Mouse (Mus musculus) CH12.LX (cell line): ENCODE data around the gene Ier3. TPM values are rescaled to one million over a fixed set of nuclear protein-coding genes. Genes with fewer than 3 reads are reported as not detected.

ENCODE experiments used
- DNase-seq: peaks from one replicate; pipeline ENCODE4 v3.0.0-alpha.2; 2013; ENCODE audit errors: extremely low read depth
- H3K27ac ChIP-seq: 2 replicates; pipeline ENCODE4 v1.5.1; 2012; ENCODE audit warnings: low read depth, mild to moderate bottlenecking, control low read depth, moderate library complexity; ENCODE audit not compliant: insufficient read depth
- H3K27me3 ChIP-seq: replicated peaks from 2 replicates; pipeline ENCODE3; 2012; ENCODE audit warnings: inconsistent platforms
- H3K36me3 ChIP-seq, 2 experiments: replicated peaks in 1 of 2; 2 replicates each; pipeline versions ENCODE3 to v1.6.1; 2012; ENCODE audit warnings: inconsistent platforms in 1 of 2, low read length in 1 of 2, mild to moderate bottlenecking in 1 of 2, mixed read lengths in 1 of 2, moderate library complexity in 1 of 2; ENCODE audit not compliant: control insufficient read depth in 1 of 2, insufficient read depth in 1 of 2
- H3K4me1 ChIP-seq, 2 experiments: 2 replicates each; pipeline ENCODE4 v1.6.1; 2012; ENCODE audit warnings: inconsistent platforms in 1 of 2, moderate library complexity in 1 of 2; ENCODE audit not compliant: insufficient read depth in 2 of 2, control insufficient read depth in 1 of 2
- H3K4me2 ChIP-seq: 2 replicates; pipeline ENCODE4 v1.6.1; 2012; ENCODE audit warnings: low read depth, mild to moderate bottlenecking, control low read depth; ENCODE audit not compliant: poor library complexity, insufficient read depth, severe bottlenecking
- H3K4me3 ChIP-seq, 3 experiments: fragments of 150-350 bp in 1 of 3; sonication (generic) in 1 of 3; replicated peaks in 1 of 3; 2 replicates each; pipeline versions ENCODE3 to v1.5.1; 2011 to 2012; ENCODE audit warnings: low read depth in 2 of 3, low read length in 2 of 3, mild to moderate bottlenecking in 2 of 3, moderate library complexity in 2 of 3, control low read depth in 1 of 3, improper control_type of control experiment in 1 of 3, inconsistent platforms in 1 of 3, mixed read lengths in 1 of 3; ENCODE audit not compliant: poor library complexity in 1 of 3
- H3K79me2 ChIP-seq: replicated peaks from 2 replicates; pipeline ENCODE4 v1.6.1; 2012; ENCODE audit warnings: mild to moderate bottlenecking, moderate library complexity; ENCODE audit not compliant: control insufficient read depth, poor library complexity, insufficient read depth, severe bottlenecking; ENCODE audit errors: extremely low read depth
- H3K9ac ChIP-seq: 2 replicates; pipeline ENCODE4 v1.6.1; 2012; ENCODE audit warnings: low read depth, mild to moderate bottlenecking, control low read depth, moderate library complexity; ENCODE audit not compliant: insufficient read depth
- H3K9me3 ChIP-seq: replicated peaks from 2 replicates; pipeline ENCODE3; 2012; ENCODE audit warnings: low read length, inconsistent platforms, mixed read lengths
- CHD1 ChIP-seq: IDR thresholded peaks from 2 replicates; pipeline ENCODE4 v1.6.1; 2012; ENCODE audit warnings: low read depth, low read length, improper control_type of control experiment, inconsistent platforms
- CTCF ChIP-seq, 2 experiments: IDR thresholded peaks in 1 of 2; conservative IDR thresholded peaks in 1 of 2; 2 replicates each; pipeline ENCODE4 v1.5.1; 2011 to 2012; ENCODE audit warnings: low read depth in 2 of 2, low read length in 2 of 2, improper control_type of control experiment in 1 of 2, inconsistent platforms in 1 of 2, mild to moderate bottlenecking in 1 of 2, moderate library complexity in 1 of 2
- ELF1 ChIP-seq: IDR thresholded peaks from 2 replicates; pipeline ENCODE4 v1.6.1; 2014; ENCODE audit warnings: low read depth, mild to moderate bottlenecking, inconsistent platforms, low read length, improper control_type of control experiment
- EP300 ChIP-seq: IDR thresholded peaks from 2 replicates; pipeline ENCODE4 v1.6.1; 2011; ENCODE audit warnings: low read length, improper control_type of control experiment
- GABPA ChIP-seq: IDR thresholded peaks from 2 replicates; pipeline ENCODE4 v1.6.1; 2012; ENCODE audit warnings: low read depth, low read length, improper control_type of control experiment, inconsistent platforms; ENCODE audit not compliant: insufficient replicate concordance
- HCFC1 ChIP-seq: IDR thresholded peaks from 2 replicates; pipeline ENCODE4 v1.6.1; 2012; ENCODE audit warnings: low read depth, mild to moderate bottlenecking, inconsistent platforms, low read length, improper control_type of control experiment
- JUN ChIP-seq: IDR thresholded peaks from 2 replicates; pipeline ENCODE4 v1.6.1; 2011; ENCODE audit warnings: low read depth, mild to moderate bottlenecking, low read length, improper control_type of control experiment, moderate library complexity; ENCODE audit not compliant: insufficient read depth
- KAT2A ChIP-seq: IDR thresholded peaks from 2 replicates; pipeline ENCODE4 v1.6.1; 2012; ENCODE audit warnings: low read length, improper control_type of control experiment, inconsistent platforms; ENCODE audit not compliant: insufficient replicate concordance
- MYC ChIP-seq: IDR thresholded peaks from 2 replicates; pipeline ENCODE4 v1.6.1; 2011; ENCODE audit warnings: low read depth, mild to moderate bottlenecking, improper control_type of control experiment, low read length
- NELFE ChIP-seq: IDR thresholded peaks from 2 replicates; pipeline ENCODE4 v1.6.1; 2011; ENCODE audit warnings: low read depth, low read length, improper control_type of control experiment
- PAX5 ChIP-seq: IDR thresholded peaks from 2 replicates; pipeline ENCODE4 v1.6.1; 2012; ENCODE audit warnings: low read length, inconsistent platforms, mixed read lengths
- RAD21 ChIP-seq: IDR thresholded peaks from 2 replicates; pipeline ENCODE4 v1.6.1; 2011; ENCODE audit warnings: low read depth, mild to moderate bottlenecking, low read length, improper control_type of control experiment, moderate library complexity
- SIN3A ChIP-seq: IDR thresholded peaks from 2 replicates; pipeline ENCODE4 v1.6.1; 2012; ENCODE audit warnings: low read length, improper control_type of control experiment, inconsistent platforms
- SMC3 ChIP-seq: IDR thresholded peaks from 2 replicates; pipeline ENCODE4 v1.6.1; 2011; ENCODE audit warnings: low read depth, low read length, improper control_type of control experiment
- TBP ChIP-seq: conservative IDR thresholded peaks from 2 replicates; pipeline ENCODE4 v1.6.1; 2011; ENCODE audit warnings: low read depth, low read length, improper control_type of control experiment
- UBTF ChIP-seq: IDR thresholded peaks from 2 replicates; pipeline ENCODE4 v1.6.1; 2012; ENCODE audit warnings: low read depth, mild to moderate bottlenecking, inconsistent platforms, low read length, improper control_type of control experiment, moderate library complexity
- USF1 ChIP-seq: IDR thresholded peaks from 2 replicates; pipeline ENCODE4 v1.6.1; 2014; ENCODE audit warnings: low read depth, mild to moderate bottlenecking, inconsistent platforms, low read length, improper control_type of control experiment
- ZC3H11A ChIP-seq: IDR thresholded peaks from 2 replicates; pipeline ENCODE4 v1.6.1; 2012; ENCODE audit warnings: low read depth, mild to moderate bottlenecking, inconsistent platforms, low read length, improper control_type of control experiment
- ZNF384 ChIP-seq: IDR thresholded peaks from 2 replicates; pipeline ENCODE4 v1.6.1; 2012; ENCODE audit warnings: low read depth, low read length, improper control_type of control experiment, inconsistent platforms
- dilution Hi-C: fragments of 300-500 bp; cut with MboI; formaldehyde crosslinking; loops from 2 replicates; pipeline ENCODE4 v1.14.3; 2020; ENCODE audit warnings: low sequenced_read_pairs; ENCODE audit not compliant: extremely low pct_unique_long_range_greater_than_20kb, extremely low pct_ligation_motif_present
- in situ Hi-C: fragments of 300-500 bp; cut with MboI; formaldehyde crosslinking; loops from 3 replicates; pipeline ENCODE4 v1.14.3; 2019; ENCODE audit warnings: low sequenced_read_pairs, low pct_ligation_motif_present, low pct_unique_long_range_greater_than_20kb, mixed read lengths
- polyA plus RNA-seq: library from polyadenylated mRNA; unstranded; fragments of >175 nt; gene quantifications from 2 replicates; pipeline ENCODE4 v1.2.1, GENCODE M21; 2012; ENCODE audit warnings: low read depth; ENCODE audit not compliant: insufficient read length
- total RNA-seq, 2 experiments: library from RNA; depleted of rRNA; stranded (reverse); fragments of 300-350 nt in 1 of 2; fragments of >200 nt in 1 of 2; gene quantifications; 2 replicates each; pipeline ENCODE4 v1.2.3; 2012 to 2014

The Ier3 gene
- total and polyA plus RNA-seq, 3 experiments, result 12.6 to 27.2 (median 15.0) TPM

- TF ChIP-seq RAD21 (no peak), ELF1 (no peak), TBP (no peak), CHD1 (no peak), SIN3A (no peak), USF1 (no peak), SMC3 (no peak), HCFC1 (no peak), KAT2A (no peak), NELFE (no peak), ZC3H11A (no peak), PAX5 (no peak)
- Histone ChIP-seq H3K4me1 (peaks cover 25 to 41% of the 10 kb centered on the region in 2 experiments), H3K27me3 (no peaks in the 10 kb centered on the region), H3K4me2 (no peak overlapping the region), H3K4me3 (no peak overlapping the region), H3K9me3 (no peaks in the 10 kb centered on the region), H3K79me2 (no peaks in the 10 kb centered on the region), H3K27ac (no peak overlapping the region), H3K9ac (no peak overlapping the region), H3K36me3 (no peaks in the 10 kb centered on the region)
- DNase-seq, result no peak
- in situ Hi-C loops (no loop called here), dilution Hi-C loops (no loop called here)
Measured at GRCm38 (mm10) chr17:35812307-35812706, 9.2 kb upstream of the Ier3 start.

- no peaks in the 10 kb centered on the region for H3K79me2 ChIP-seq
- no peak for DNase-seq
- in situ Hi-C loops, result no loop called here
- H3K27ac ChIP-seq, result peak overlapping the region; percentile 46
- no peaks in the 10 kb centered on the region for H3K36me3 ChIP-seq
- H3K4me1 ChIP-seq, result peaks cover 25 to 41% of the 10 kb centered on the region in 2 experiments
- dilution Hi-C loops, result no loop called here
- H3K9ac ChIP-seq, result no peak overlapping the region
- H3K27me3 ChIP-seq, result no peaks in the 10 kb centered on the region
- H3K4me3 ChIP-seq, result no peak overlapping the region
- no peaks in the 10 kb centered on the region for H3K9me3 ChIP-seq
- TF ChIP-seq CTCF (conservative IDR thresholded peaks at IDR 0.05 in 1 of 2, IDR thresholded peaks at IDR 0.05 in 1 of 2; ENCODE audit: low read depth in 2 of 2, low read length in 2 of 2), result no peak
- no peak for TF ChIP-seq MYC
- no peak for TF ChIP-seq EP300
- no peak for TF ChIP-seq UBTF
- no peak for TF ChIP-seq GABPA
- no peak for TF ChIP-seq ZNF384
- TF ChIP-seq JUN, result no peak
- no peak overlapping the region; the same call in 1 of the 2 replicates for H3K4me2 ChIP-seq
Measured at GRCm38 (mm10) chr17:35812736-35813135, 8.7 kb upstream of the Ier3 start.
